Mouse (Mus musculus): ENCODE data around the gene Rbmx. TPM values are rescaled to one million over a fixed set of nuclear protein-coding genes. Genes with fewer than 3 reads are reported as not detected.

Gene Rbmx
- 55.7 to 69.5 TPM (median 60.8 TPM) in 4 replicates for total RNA-seq (2023; ENCODE audit: inconsistent age)

GRCm38 (mm10) chrX:57392367-57393246, at the start of gene Rbmx:
TSS of gene Rbmx (minus strand) at chrX:57393036.

GRCm38 (mm10) chrX:57408769-57409168, 15.9 kb upstream of the Rbmx start, which contains the start of gene Gm364:
TSS of gene Gm364 (plus strand) at chrX:57409154.

GRCm38 (mm10) chrX:57338371-57339211, 54.2 kb downstream of the Rbmx start, which contains the start of gene Arhgef6:
TSS of gene Arhgef6 (minus strand) at chrX:57338729.

Other genes with a start within 250 kb of the Rbmx start
- gene Cd40lg, start 180.9 kb downstream of the Rbmx start, total RNA-seq (2023; ENCODE audit: inconsistent age) = not detected in 4 replicates
- gene Arhgef6, start 54.3 kb downstream of the Rbmx start, total RNA-seq (2023; ENCODE audit: inconsistent age) = 98.8 to 126 TPM (median 112 TPM) in 4 replicates
- gene Gm364, start 16.1 kb upstream of the Rbmx start, total RNA-seq (2023; ENCODE audit: inconsistent age) = not detected in 4 replicates
- not detected in 4 replicates for gene Gpr101, start 110.7 kb upstream of the Rbmx start, total RNA-seq (2023; ENCODE audit: inconsistent age)

Measured in B cell, adult (primary cell).